Mouse (Mus musculus): ENCODE results near the gene Arhgap24.

- no peak for TF ChIP-seq POLR2A (IDR thresholded peaks at IDR 0.05; ENCODE audit: borderline replicate concordance, low read depth, low read length)
- no peak for TF ChIP-seq CTCF (IDR thresholded peaks at IDR 0.05; ENCODE audit: low read depth, low read length)
Observed at GRCm38 (mm10) chr5:102813271-102813670, 332.1 kb downstream of the Arhgap24 start.
